ENCODE assay signal across 20 mouse cellular contexts in the genomic region with DNA sequence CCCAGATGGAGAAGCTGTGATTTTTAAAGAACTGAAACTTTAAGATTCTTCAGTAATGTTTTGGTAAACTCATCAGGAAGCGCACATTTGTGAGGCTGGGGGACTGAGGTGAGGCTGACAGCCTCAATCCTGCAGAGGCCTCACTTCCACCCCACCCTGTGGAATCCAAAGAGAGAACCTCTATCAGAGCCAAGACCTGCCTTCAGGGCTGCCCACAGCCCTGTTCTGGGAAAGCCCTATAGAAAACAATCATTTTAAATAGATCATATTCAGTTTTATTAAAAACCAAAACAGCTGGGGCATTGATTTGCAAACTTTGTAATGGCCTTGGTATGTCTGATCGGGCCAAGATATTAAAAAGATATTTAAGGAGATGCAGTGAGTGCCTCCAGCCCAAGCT.
A peak's percentile ranks its signal among the peaks of the same experiment; 100 is the strongest.
DNase-seq lines count a peak whose midpoint lies in the region; ATAC-seq and TF ChIP-seq lines count a peak whose summit lies in the region.
"Had no signal": no experiment of that assay in that cellular context is flagged by ENCODE, and none has a peak within 500 bp of the region (broad histone marks: within the 10 kb centered on the region; RNA-seq: fewer than 3 reads in every experiment).

No protein-coding gene starts in this region.

- no peaks in the 10 kb centered on the region for H3K9me3 ChIP-seq in kidney, embryonic 14.5 days (ENCODE audit: control insufficient read depth, low read length)
- no peaks in the 10 kb centered on the region; the same call in 1 of the 2 replicates for H3K9me3 ChIP-seq in embryonic facial prominence, embryonic 14.5 days (ENCODE audit: control insufficient read depth, low read length)
- H3K9me3 ChIP-seq: heart, embryonic 15.5 days had no signal

- H3K36me3 ChIP-seq in kidney, embryonic 14.5 days (ENCODE audit: control insufficient read depth, insufficient read depth, low read length), result no peaks in the 10 kb centered on the region
- H3K36me3 ChIP-seq in embryonic facial prominence, embryonic 14.5 days (ENCODE audit: control insufficient read depth, insufficient read depth, low read length), result no peaks in the 10 kb centered on the region
- no peaks in the 10 kb centered on the region for H3K36me3 ChIP-seq in myocyte (ENCODE audit: control insufficient read depth, insufficient read depth)
- H3K36me3 ChIP-seq: forebrain, embryonic 10.5 days; heart, embryonic 15.5 days; hindbrain, embryonic 13.5 days had no signal

- no peak overlapping the region for H3ac ChIP-seq in myocyte (ENCODE audit: control insufficient read depth, insufficient read length)

- 74% methylated on average over 2 of the region's 2 CpGs for WGBS in kidney, embryonic 14.5 days
- 63% methylated on average over 2 of the region's 2 CpGs for WGBS in embryonic facial prominence, embryonic 14.5 days

- H3K27ac ChIP-seq in kidney, embryonic 14.5 days (ENCODE audit: low read depth, low read length), result peak overlapping the region; percentile 25; the same call in 1 of the 2 replicates
- peak overlapping the region; percentile 82 for H3K27ac ChIP-seq in embryonic facial prominence, embryonic 14.5 days (replicated peaks; ENCODE audit: low read depth, low read length)
- H3K27ac ChIP-seq: forebrain, embryonic 10.5 days; heart, adult 2 months; heart, embryonic 15.5 days; hindbrain, embryonic 13.5 days; hindbrain, postnatal 0 days had no signal

- no peak overlapping the region for H3K4me3 ChIP-seq in kidney, embryonic 14.5 days (ENCODE audit: low read length)
- H3K4me3 ChIP-seq in embryonic facial prominence, embryonic 14.5 days (ENCODE audit: low read depth, low read length), result no peak overlapping the region
- H3K4me3 ChIP-seq in myocyte, result no peak overlapping the region
- H3K4me3 ChIP-seq: erythroblast, embryonic 14.5 days; forebrain, embryonic 10.5 days; heart, adult 2 months; heart, embryonic 15.5 days; hindbrain, embryonic 13.5 days had no signal

- TF ChIP-seq POLR2A in myocyte (IDR thresholded peaks at IDR 0.05; ENCODE audit: insufficient read length, low read depth), result no peak

- no peak for DNase-seq in kidney, adult 9 months
- DNase-seq in 3T3-L1 (ENCODE audit: low read depth, low spot score), result peak; percentile 75
- DNase-seq in embryonic facial prominence, embryonic 14.5 days (ENCODE audit: low spot score), result peak; percentile 54
- no peak for DNase-seq in urinary bladder, postnatal 36 days (ENCODE audit: low spot score in 2 of 2)
- DNase-seq: adrenal gland, adult 8-10 months; adrenal gland, postnatal 36 days; cerebellum, adult 2 months; cerebellum, postnatal 10 days; gastrocnemius, postnatal 36 days; heart, adult 2 months; heart, postnatal 14 days had no signal

- no peak overlapping the region for H3K9ac ChIP-seq in kidney, embryonic 14.5 days (ENCODE audit: low read depth, low read length)
- H3K9ac ChIP-seq in embryonic facial prominence, embryonic 14.5 days (ENCODE audit: low read depth, low read length), result no peak overlapping the region
- H3K9ac ChIP-seq: heart, embryonic 15.5 days; hindbrain, embryonic 13.5 days had no signal

- no peaks in the 10 kb centered on the region for H3K4me1 ChIP-seq in kidney, embryonic 14.5 days (ENCODE audit: control insufficient read depth, insufficient read depth, low read length)
- H3K4me1 ChIP-seq in embryonic facial prominence, embryonic 14.5 days (ENCODE audit: control insufficient read depth, insufficient read depth, low read length), result peaks cover 15% of the 10 kb centered on the region
- H3K4me1 ChIP-seq: heart, embryonic 15.5 days; hindbrain, embryonic 13.5 days had no signal

- ATAC-seq in kidney, embryonic 14.5 days (ENCODE audit: low FRiP score, low TSS enrichment), result no peak
- peak; percentile 60; the same call in 1 of the 2 replicates for ATAC-seq in embryonic facial prominence, embryonic 14.5 days (ENCODE audit: low read depth)
- ATAC-seq: forebrain, embryonic 14.5 days; hindbrain, postnatal 0 days had no signal

- H3K4me2 ChIP-seq in kidney, embryonic 14.5 days (replicated peaks; ENCODE audit: low read depth, low read length), result no peak overlapping the region
- H3K4me2 ChIP-seq in embryonic facial prominence, embryonic 14.5 days (ENCODE audit: low read depth, low read length), result no peak overlapping the region
- H3K4me2 ChIP-seq in myocyte (ENCODE audit: low read depth), result peak overlapping the region; percentile 72
- H3K4me2 ChIP-seq: heart, embryonic 11.5 days; heart, embryonic 15.5 days; hindbrain, embryonic 13.5 days had no signal

- no peaks in the 10 kb centered on the region for H3K79me2 ChIP-seq in myocyte (ENCODE audit: control insufficient read depth, insufficient read depth)

- H3K27me3 ChIP-seq in kidney, embryonic 14.5 days (ENCODE audit: control insufficient read depth, insufficient read depth, low read length), result no peaks in the 10 kb centered on the region
- H3K27me3 ChIP-seq in embryonic facial prominence, embryonic 14.5 days (replicated peaks; ENCODE audit: control insufficient read depth, insufficient read depth, low read length), result no peaks in the 10 kb centered on the region
- H3K27me3 ChIP-seq in myocyte (ENCODE audit: control insufficient read depth, insufficient read depth, insufficient read length), result no peaks in the 10 kb centered on the region
- H3K27me3 ChIP-seq: heart, embryonic 15.5 days; hindbrain, embryonic 13.5 days had no signal

TF ChIP-seq in myocyte, 11 proteins besides CTCF, POLR2A, EP300 and RAD21:
- TF ChIP-seq TCF12 (IDR thresholded peaks at IDR 0.05; ENCODE audit: insufficient read depth, poor library complexity, severe bottlenecking), result no peak
- no peak for TF ChIP-seq USF1 (IDR thresholded peaks at IDR 0.05; ENCODE audit: low read depth)
- no peak for TF ChIP-seq MYOG (IDR thresholded peaks at IDR 0.05; ENCODE audit: control insufficient read depth in 1 of 3, insufficient read depth in 1 of 3, insufficient read length in 2 of 3, low read depth in 2 of 3)
- TF ChIP-seq REST (IDR thresholded peaks at IDR 0.05; ENCODE audit: insufficient read depth, insufficient read length), result no peak
- no peak for TF ChIP-seq TCF3 (IDR thresholded peaks at IDR 0.05; ENCODE audit: insufficient read length, low read depth)
- TF ChIP-seq MYOD1 (IDR thresholded peaks at IDR 0.05; ENCODE audit: control insufficient read depth in 1 of 3, insufficient read length in 2 of 3, low read depth in 2 of 3), result no peak
- no peak for TF ChIP-seq E2F4 (IDR thresholded peaks at IDR 0.05; ENCODE audit: insufficient read depth)
- no peak for TF ChIP-seq MAX (IDR thresholded peaks at IDR 0.05; ENCODE audit: low read depth)
- no peak for TF ChIP-seq SRF (IDR thresholded peaks at IDR 0.05; ENCODE audit: control insufficient read depth, insufficient read length, low read depth)
- no peak for TF ChIP-seq CEBPB (IDR thresholded peaks at IDR 0.05; ENCODE audit: insufficient read depth, poor library complexity, severe bottlenecking)

Comparison
In these comparisons a context has a peak if more than half of its experiments do, and no peak if none do; other contexts are left out.
1. DNase-seq: peak in 3T3-L1 (single experiment) and embryonic facial prominence, embryonic 14.5 days (single experiment); none in kidney, adult 9 months (single experiment) and urinary bladder, postnatal 36 days (0 of 2).